Mouse (Mus musculus): ENCODE measurements around the gene Vcl. TPM values are rescaled to one million over a fixed set of nuclear protein-coding genes. Genes with fewer than 3 reads are reported as not detected.

Gene Vcl
- total and polyA plus RNA-seq, 3 experiments = 2.1 to 4.6 (median 4.5) TPM

DNA sequence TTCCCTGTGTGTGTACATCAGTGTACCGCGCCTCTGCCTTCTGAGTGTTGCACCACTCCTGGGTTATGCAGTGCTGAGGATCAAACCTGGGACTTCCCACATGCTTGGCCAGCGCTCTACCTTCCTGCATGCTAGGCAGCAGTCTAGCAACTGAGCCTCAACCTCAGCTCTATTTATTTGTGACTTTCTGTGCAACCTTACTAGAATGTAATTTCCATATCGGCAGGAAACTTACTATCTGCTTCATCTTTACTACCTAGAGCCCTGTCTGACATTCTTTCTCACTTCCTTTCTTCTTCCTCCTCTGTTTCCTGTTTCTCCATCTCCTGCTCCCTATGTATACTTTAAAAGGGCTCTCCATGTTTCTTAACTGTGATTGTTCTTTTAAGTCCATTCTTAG, 34.7 kb downstream of the Vcl start:
- no peak for DNase-seq (ENCODE audit: extremely low read depth)
- TF ChIP-seq CHD1 (IDR thresholded peaks at IDR 0.05; ENCODE audit: low read depth, low read length) (no peak), MAX (IDR thresholded peaks at IDR 0.05; ENCODE audit: low read length) (no peak), MXI1 (IDR thresholded peaks at IDR 0.05; ENCODE audit: low read depth, low read length) (no peak)
- no peak overlapping the region for H3K9ac ChIP-seq (ENCODE audit: insufficient read depth, low read depth)
- in situ Hi-C loops (cut with MboI; ENCODE audit: low pct_ligation_motif_present, low pct_unique_long_range_greater_than_20kb, low sequenced_read_pairs) = no loop called here
- H3K27me3 ChIP-seq (replicated peaks) = no peaks in the 10 kb centered on the region
- dilution Hi-C loops (cut with MboI; ENCODE audit: extremely low pct_ligation_motif_present, extremely low pct_unique_long_range_greater_than_20kb, low sequenced_read_pairs) = no loop called here
- no peak overlapping the region for H3K4me3 ChIP-seq (replicated peaks in 1 of 3; ENCODE audit: low read depth in 2 of 3, low read length in 2 of 3, poor library complexity in 1 of 3)
- peaks cover 2 to 18% of the 10 kb centered on the region in 2 experiments; a peak in 3 of 4 replicates for H3K4me1 ChIP-seq (ENCODE audit: control insufficient read depth in 1 of 2, insufficient read depth in 2 of 2)
- H3K4me2 ChIP-seq (ENCODE audit: insufficient read depth, low read depth, poor library complexity, severe bottlenecking) = no peak overlapping the region
- no peaks in the 10 kb centered on the region for H3K9me3 ChIP-seq (replicated peaks; ENCODE audit: low read length)
- H3K79me2 ChIP-seq (replicated peaks; ENCODE audit: control insufficient read depth, extremely low read depth, insufficient read depth, poor library complexity, severe bottlenecking) = no peaks in the 10 kb centered on the region
- no peaks in the 10 kb centered on the region for H3K36me3 ChIP-seq (replicated peaks in 1 of 2; ENCODE audit: control insufficient read depth in 1 of 2, insufficient read depth in 1 of 2, low read length in 1 of 2)
- no peak overlapping the region for H3K27ac ChIP-seq (ENCODE audit: insufficient read depth, low read depth)

DNA sequence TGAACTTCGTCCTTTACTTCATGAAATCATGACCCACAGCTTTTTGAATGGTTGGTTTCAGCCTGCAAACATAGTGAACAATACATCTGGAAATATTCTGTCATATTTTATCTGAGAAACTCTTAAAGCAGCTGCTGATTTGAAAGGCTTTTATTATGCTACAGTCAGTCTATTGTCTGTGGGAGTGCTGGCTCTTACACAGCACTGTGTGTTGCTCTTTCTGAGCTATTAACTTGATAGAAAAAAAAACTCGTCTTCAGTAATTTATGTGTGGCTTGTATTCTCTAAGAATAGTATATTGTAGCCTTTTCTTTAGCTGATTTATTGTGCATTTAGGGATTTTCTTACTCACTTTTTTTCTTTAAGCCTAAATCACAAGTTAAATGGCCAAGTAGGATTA, 35.1 kb downstream of the Vcl start:
- Histone ChIP-seq H3K4me1 (ENCODE audit: control insufficient read depth in 1 of 2, insufficient read depth in 2 of 2) (peaks cover 2 to 18% of the 10 kb centered on the region in 2 experiments; a peak in 3 of 4 replicates), H3K27me3 (replicated peaks) (no peaks in the 10 kb centered on the region), H3K9me3 (replicated peaks; ENCODE audit: low read length) (no peaks in the 10 kb centered on the region), H3K4me2 (ENCODE audit: insufficient read depth, low read depth, poor library complexity, severe bottlenecking) (no peak overlapping the region), H3K79me2 (replicated peaks; ENCODE audit: control insufficient read depth, extremely low read depth, insufficient read depth, poor library complexity, severe bottlenecking) (no peaks in the 10 kb centered on the region), H3K4me3 (replicated peaks in 1 of 3; ENCODE audit: low read depth in 2 of 3, low read length in 2 of 3, poor library complexity in 1 of 3) (no peak overlapping the region), H3K9ac (ENCODE audit: insufficient read depth, low read depth) (no peak overlapping the region), H3K36me3 (replicated peaks in 1 of 2; ENCODE audit: control insufficient read depth in 1 of 2, insufficient read depth in 1 of 2, low read length in 1 of 2) (no peaks in the 10 kb centered on the region), H3K27ac (ENCODE audit: insufficient read depth, low read depth) (no peak overlapping the region)
- dilution Hi-C loops (cut with MboI; ENCODE audit: extremely low pct_ligation_motif_present, extremely low pct_unique_long_range_greater_than_20kb, low sequenced_read_pairs) = no loop called here
- no peak for TF ChIP-seq PAX5 (IDR thresholded peaks at IDR 0.05; ENCODE audit: low read length)
- no peak for TF ChIP-seq SIN3A (IDR thresholded peaks at IDR 0.05; ENCODE audit: low read length)
- TF ChIP-seq HCFC1 (IDR thresholded peaks at IDR 0.05; ENCODE audit: low read depth, low read length) = no peak
- no peak for TF ChIP-seq ZC3H11A (IDR thresholded peaks at IDR 0.05; ENCODE audit: low read depth, low read length)
- TF ChIP-seq MYC (IDR thresholded peaks at IDR 0.05; ENCODE audit: low read depth, low read length) = no peak
- no peak for TF ChIP-seq ETS1 (conservative IDR thresholded peaks at IDR 0.05; ENCODE audit: low read depth, low read length)
- no peak for TF ChIP-seq MXI1 (IDR thresholded peaks at IDR 0.05; ENCODE audit: low read depth, low read length)
- no peak for TF ChIP-seq TBP (conservative IDR thresholded peaks at IDR 0.05; ENCODE audit: low read depth, low read length)
- no peak for TF ChIP-seq USF1 (IDR thresholded peaks at IDR 0.05; ENCODE audit: low read depth, low read length)
- TF ChIP-seq ZMIZ1 (IDR thresholded peaks at IDR 0.05; ENCODE audit: low read depth, low read length) = no peak
- no peak for TF ChIP-seq GABPA (IDR thresholded peaks at IDR 0.05; ENCODE audit: insufficient replicate concordance, low read depth, low read length)
- TF ChIP-seq E2F4 (IDR thresholded peaks at IDR 0.05; ENCODE audit: insufficient replicate concordance, low read depth, low read length) = no peak
- no peak for TF ChIP-seq RCOR1 (conservative IDR thresholded peaks at IDR 0.05; ENCODE audit: low read depth, low read length)
- no peak for TF ChIP-seq ZNF384 (IDR thresholded peaks at IDR 0.05; ENCODE audit: low read depth, low read length)
- no peak for TF ChIP-seq NELFE (IDR thresholded peaks at IDR 0.05; ENCODE audit: low read depth, low read length)
- TF ChIP-seq CHD1 (IDR thresholded peaks at IDR 0.05; ENCODE audit: low read depth, low read length) = no peak
- TF ChIP-seq NRF1 (IDR thresholded peaks at IDR 0.05; ENCODE audit: low read depth, low read length) = no peak
- TF ChIP-seq IRF4 (IDR thresholded peaks at IDR 0.05; ENCODE audit: low read depth, low read length) = no peak
- TF ChIP-seq USF2 (conservative IDR thresholded peaks at IDR 0.05; ENCODE audit: low read depth, low read length) = no peak
- no peak for DNase-seq (ENCODE audit: extremely low read depth)
- in situ Hi-C loops (cut with MboI; ENCODE audit: low pct_ligation_motif_present, low pct_unique_long_range_greater_than_20kb, low sequenced_read_pairs) = no loop called here

Data from CH12.LX (cell line).